ENCODE assay signal across 8 mouse cellular contexts in the genomic region with DNA sequence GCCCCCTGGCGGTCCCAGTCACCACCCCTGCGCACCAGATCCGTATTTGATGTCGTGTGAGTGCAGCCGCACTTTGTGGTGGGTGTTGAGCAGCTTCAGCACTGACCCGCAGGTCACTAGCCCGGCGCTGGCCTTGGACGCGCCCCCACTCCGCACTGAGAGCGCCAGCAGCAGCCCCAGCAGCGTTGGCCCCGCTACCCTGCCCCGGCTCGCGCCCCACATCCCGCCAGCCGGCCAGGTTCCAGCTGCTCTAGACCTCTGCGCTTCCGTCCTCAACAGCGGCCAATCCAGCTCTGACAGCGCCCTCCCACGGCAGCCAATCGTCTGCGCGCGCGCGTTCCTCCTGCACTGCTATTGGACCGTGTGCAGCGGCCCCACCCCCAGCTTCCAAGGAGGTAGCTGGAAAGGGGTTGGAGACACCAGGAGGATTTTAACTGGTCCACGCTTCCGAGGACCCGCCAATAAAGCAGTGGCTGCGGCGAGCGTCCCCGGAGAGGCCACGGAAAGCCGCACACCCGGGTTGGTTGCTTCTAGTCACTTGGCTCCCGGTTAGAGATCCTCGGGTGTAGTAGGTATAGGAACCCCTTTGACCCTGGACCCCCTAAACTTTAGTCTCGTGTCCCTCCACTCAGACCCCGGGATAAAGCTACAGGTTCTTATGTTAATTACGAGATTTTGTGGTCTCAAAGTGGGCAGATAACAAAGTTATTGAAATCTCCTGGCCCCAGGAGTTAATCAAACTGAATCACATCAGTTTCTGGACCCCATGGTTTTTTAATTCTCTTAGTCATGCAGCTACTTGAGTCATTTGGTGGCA. TPM values are rescaled to one million over a fixed set of nuclear protein-coding genes. Genes with fewer than 3 reads are reported as not detected.
A peak's percentile ranks its signal among the peaks of the same experiment; 100 is the strongest.
DNase-seq lines count a peak whose midpoint lies in the region; ATAC-seq lines count a peak whose summit lies in the region.

Sdf2l1 (minus strand) TSS at position 295 of the 817 bp plus-strand sequence.

- ATAC-seq in intestine, embryonic 14.5 days (replicated peaks; ENCODE audit: low FRiP score, low TSS enrichment, low read depth) = peak; percentile 99

- under 1% methylated on average over 47 of the region's 47 CpGs for WGBS in intestine, embryonic 14.5 days

- peak within 1 kb of the TSS; percentile 96 for H3K4me2 ChIP-seq in intestine, embryonic 14.5 days (ENCODE audit: low read length)

- H3K36me3 ChIP-seq in intestine, embryonic 14.5 days (ENCODE audit: control insufficient read depth, insufficient read depth, low read length) = 0 out of 2 replicates have a peak, but pooled peaks cover 6% of the 10 kb centered on the region

- no peaks in the 10 kb centered on the region for H3K27me3 ChIP-seq in intestine, embryonic 14.5 days (replicated peaks; ENCODE audit: control insufficient read depth, insufficient read depth, low read length)

- peak; percentile 97 to 99 for DNase-seq in adrenal gland, adult (ENCODE audit: inconsistent age in 2 of 2, low spot score in 1 of 2)
- DNase-seq in embryo, embryonic 10.5 days (ENCODE audit: low spot score) = peak; percentile 99
- DNase-seq in gastrocnemius, postnatal 25 days = peak; percentile 96
- DNase-seq in intestine, embryonic 14.5 days (ENCODE audit: low spot score) = peak; percentile 98
- DNase-seq in left cerebral cortex, postnatal 14 days (ENCODE audit: low spot score in 2 of 2) = peak; percentile 98
- peak; percentile 98 for DNase-seq in mesoderm, embryonic 11.5 days (ENCODE audit: low read depth, low spot score)
- peak; percentile 96 to 97 for DNase-seq in right cerebral cortex, postnatal 36 days (ENCODE audit: low spot score in 2 of 2)
- DNase-seq in yolk sac, embryonic 10.5 days (ENCODE audit: low spot score) = peak; percentile 97

- peak within 1 kb of the TSS; percentile 62 for H3K27ac ChIP-seq in intestine, embryonic 14.5 days (ENCODE audit: low read depth)

- peak within 1 kb of the TSS; percentile 72 for H3K9ac ChIP-seq in intestine, embryonic 14.5 days (ENCODE audit: low read length)

- no peaks in the 10 kb centered on the region for H3K9me3 ChIP-seq in intestine, embryonic 14.5 days (ENCODE audit: control insufficient read depth, low read length)

- H3K4me3 ChIP-seq in intestine, embryonic 14.5 days (ENCODE audit: low read depth, low read length) = peak within 1 kb of the TSS; percentile 78

- intact Hi-C loops in left cerebral cortex, postnatal 14 days (cut with DNase I) = loop anchor here (5.0 kb wide), 1 partner anchor 145 kb away; the partner anchor contains the start of gene Tmem191c

- H3K4me1 ChIP-seq in intestine, embryonic 14.5 days (replicated peaks; ENCODE audit: control insufficient read depth, insufficient read depth, low read length) = peaks cover 12% of the 10 kb centered on the region

RNA-seq across cellular contexts. Expression of gene Sdf2l1, which starts in this region (rescaled TPM):
- 1 to 10 TPM; 5.4 to 7.5 TPM for total RNA-seq in gastrocnemius, postnatal 25 days (2021)
- polyA plus RNA-seq in intestine, embryonic 14.5 days (2014; fragmentation: Nextera tagmentation; extraction: Ambion mirVana) = 55.7 and 69.0 TPM in 2 replicates
- 10 to 100 TPM; 16.8 to 23.1 TPM for total RNA-seq in left cerebral cortex, postnatal 14 days (2021)

Comparison
In these comparisons a context has a peak if more than half of its experiments do, and no peak if none do; other contexts are left out.
1. Peak in every context shown above with its lines: DNase-seq, ATAC-seq, H3K4me3 ChIP-seq and H3K27ac ChIP-seq.